Mouse (Mus musculus) hindbrain, embryonic 16.5 days (tissue): ENCODE results near the gene Itpk1. TPM values are rescaled to one million over a fixed set of nuclear protein-coding genes. Genes with fewer than 3 reads are reported as not detected.

ENCODE experiments used
- ATAC-seq: fragments of 200-750 bp; cut with Nextera tagmentation; 2 replicates; pipeline ENCODE4 v1.8.0; 2017; ENCODE audit warnings: moderate TSS enrichment, moderate library complexity
- H3K27ac ChIP-seq: fragments of 300-500 bp; sonication (generic); 2 replicates; pipeline ENCODE4 v1.5.1; 2014; ENCODE audit warnings: low read depth, mild to moderate bottlenecking, control low read depth, low read length, moderate library complexity
- H3K27me3 ChIP-seq: fragments of 300-500 bp; sonication (generic); replicated peaks from 2 replicates; pipeline ENCODE4 v1.6.1; 2014; ENCODE audit warnings: low read length; ENCODE audit not compliant: control insufficient read depth, insufficient read depth
- H3K36me3 ChIP-seq: fragments of 300-500 bp; sonication (generic); 2 replicates; pipeline ENCODE4 v1.6.1; 2014; ENCODE audit warnings: mild to moderate bottlenecking, low read length, moderate library complexity, mixed read lengths; ENCODE audit not compliant: control insufficient read depth, insufficient read depth
- H3K4me1 ChIP-seq: fragments of 300-500 bp; sonication (generic); 2 replicates; pipeline ENCODE4 v1.6.1; 2014; ENCODE audit warnings: low read depth, low read length; ENCODE audit not compliant: control insufficient read depth, insufficient read depth
- H3K4me2 ChIP-seq: fragments of 300-500 bp; sonication (generic); 2 replicates; pipeline ENCODE4 v1.6.1; 2014; ENCODE audit warnings: mild to moderate bottlenecking, low read length, control low read depth, moderate library complexity
- H3K4me3 ChIP-seq: fragments of 300-500 bp; sonication (generic); 2 replicates; pipeline ENCODE4 v1.5.1; 2014; ENCODE audit warnings: mild to moderate bottlenecking, low read length, control low read depth, moderate library complexity
- H3K9ac ChIP-seq: fragments of 300-500 bp; sonication (generic); 2 replicates; pipeline ENCODE4 v1.6.1; 2014; ENCODE audit warnings: low read depth, mild to moderate bottlenecking, control low read depth, low read length, moderate library complexity
- H3K9me3 ChIP-seq: fragments of 300-500 bp; sonication (generic); 2 replicates; pipeline ENCODE4 v1.6.1; 2014; ENCODE audit warnings: mild to moderate bottlenecking, low read length, moderate library complexity; ENCODE audit not compliant: control insufficient read depth
- WGBS: fragments of 180-500 bp; shearing (Covaris S2); extraction: QIAGEN DNeasy Blood & Tissue Kit; methylation state at CpG from one replicate; pipeline ENCODE4 v1.1.7; 2014; 5-methylcytosine and 5-hydroxymethylcytosine counted together
- polyA plus RNA-seq: library from polyadenylated mRNA; unstranded; fragments of >200 nt; fragmentation: Nextera tagmentation; extraction: Ambion mirVana; gene quantifications from 2 replicates; pipeline ENCODE4 v1.2.1, GENCODE M21; 2015

Itpk1 gene
- polyA plus RNA-seq, 1 experiment from 2014 or later: 41.2 TPM

GRCm38 (mm10) chr12:102607808-102608517, 96.8 kb downstream of the Itpk1 start:
- Histone ChIP-seq H3K9ac (no peak overlapping the region), H3K36me3 (no peaks in the 10 kb centered on the region), H3K4me2 (no peak overlapping the region), H3K4me1 (peaks cover 6% of the 10 kb centered on the region; the same call in 1 of the 2 replicates), H3K27me3 (no peaks in the 10 kb centered on the region), H3K9me3 (no peaks in the 10 kb centered on the region), H3K4me3 (no peak overlapping the region), H3K27ac (no peak overlapping the region)
- 69% methylated on average over 11 of the region's 11 CpGs for WGBS
- ATAC-seq: no peak

- Histone ChIP-seq H3K27me3 (no peaks in the 10 kb centered on the region), H3K4me3 (no peak overlapping the region), H3K36me3 (no peaks in the 10 kb centered on the region), H3K9ac (no peak overlapping the region), H3K27ac (no peak overlapping the region), H3K4me2 (no peak overlapping the region), H3K4me1 (peaks cover 10% of the 10 kb centered on the region), H3K9me3 (no peaks in the 10 kb centered on the region)
- ATAC-seq: no peak
- 99% methylated on average over 8 of the region's 8 CpGs for WGBS
Observed at GRCm38 (mm10) chr12:102607066-102607465, 97.7 kb downstream of the Itpk1 start.

DNA sequence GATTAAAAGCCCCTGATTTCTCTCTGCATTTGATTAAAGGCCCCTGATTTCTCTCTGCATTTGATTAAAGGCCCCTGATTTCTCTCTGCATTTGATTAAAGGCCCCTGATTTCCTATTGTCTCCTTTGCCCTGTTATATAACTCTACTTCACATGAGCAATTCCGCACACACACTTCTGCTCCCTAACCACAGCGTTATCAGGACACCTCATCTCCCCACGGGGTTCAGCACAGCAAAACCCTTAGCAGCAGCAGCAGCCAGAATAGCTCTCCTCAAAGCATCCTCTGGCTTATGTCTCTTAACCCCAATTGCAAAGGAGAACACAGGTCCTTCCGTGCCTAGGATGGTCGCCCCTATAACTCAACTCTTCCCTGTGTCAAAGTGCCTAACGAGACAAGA, 99.1 kb downstream of the Itpk1 start:
- Histone ChIP-seq H3K4me3 (no peak overlapping the region), H3K4me1 (peaks cover 13% of the 10 kb centered on the region), H3K27ac (no peak overlapping the region), H3K9me3 (no peaks in the 10 kb centered on the region), H3K36me3 (no peaks in the 10 kb centered on the region), H3K4me2 (no peak overlapping the region), H3K27me3 (no peaks in the 10 kb centered on the region), H3K9ac (no peak overlapping the region)
- ATAC-seq: no peak
- 91% methylated on average over 6 of the region's 6 CpGs for WGBS

DNA sequence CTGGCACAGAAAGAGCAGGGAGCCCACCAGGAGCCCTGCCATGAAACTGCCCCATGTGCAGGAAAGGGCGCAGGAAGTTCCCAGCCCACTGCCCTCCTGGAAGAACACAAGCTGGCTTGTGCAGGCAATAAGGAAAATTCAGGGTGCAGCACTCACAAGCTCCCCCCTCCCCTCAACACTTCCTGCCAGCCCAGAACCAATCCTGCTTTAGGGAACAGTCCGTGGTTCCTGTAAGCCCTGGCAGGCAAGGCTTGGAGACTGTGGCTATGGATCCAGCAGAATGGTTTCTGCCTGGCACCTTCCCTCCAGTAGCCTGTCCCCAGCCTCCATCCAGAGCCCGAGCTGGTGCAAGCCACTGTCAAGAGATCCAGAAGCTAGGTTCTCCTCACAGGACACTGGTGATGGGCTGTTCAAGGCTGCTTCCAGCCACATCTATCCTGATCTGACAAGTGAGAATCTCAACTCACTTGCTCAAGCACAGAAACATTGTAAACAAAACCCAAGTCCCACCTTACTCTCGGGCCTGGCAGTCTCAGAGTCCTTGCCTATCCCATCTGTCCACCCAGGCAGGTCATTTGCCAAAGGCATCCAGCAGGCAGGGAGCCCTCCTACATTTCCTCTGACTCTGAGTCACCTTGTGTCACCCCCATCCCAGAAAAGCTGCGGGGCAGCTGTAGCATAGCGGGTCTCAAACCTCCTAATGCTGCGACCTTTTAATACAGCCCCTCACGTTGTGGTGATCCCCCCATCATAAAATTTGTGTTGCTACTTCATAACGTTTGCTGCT, 102.3 kb downstream of the Itpk1 start:
- H3K9ac ChIP-seq: 0 out of 2 replicates have a peak overlapping the region, but pooled peaks have one; percentile 3
- no peaks in the 10 kb centered on the region for H3K27me3 ChIP-seq
- no peak for ATAC-seq
- no peaks in the 10 kb centered on the region for H3K9me3 ChIP-seq
- no peak overlapping the region for H3K27ac ChIP-seq
- WGBS: 75% methylated on average over 9 of the region's 9 CpGs
- peaks cover 15% of the 10 kb centered on the region for H3K4me1 ChIP-seq
- no peak overlapping the region for H3K4me3 ChIP-seq
- no peaks in the 10 kb centered on the region for H3K36me3 ChIP-seq
- H3K4me2 ChIP-seq: no peak overlapping the region

DNA sequence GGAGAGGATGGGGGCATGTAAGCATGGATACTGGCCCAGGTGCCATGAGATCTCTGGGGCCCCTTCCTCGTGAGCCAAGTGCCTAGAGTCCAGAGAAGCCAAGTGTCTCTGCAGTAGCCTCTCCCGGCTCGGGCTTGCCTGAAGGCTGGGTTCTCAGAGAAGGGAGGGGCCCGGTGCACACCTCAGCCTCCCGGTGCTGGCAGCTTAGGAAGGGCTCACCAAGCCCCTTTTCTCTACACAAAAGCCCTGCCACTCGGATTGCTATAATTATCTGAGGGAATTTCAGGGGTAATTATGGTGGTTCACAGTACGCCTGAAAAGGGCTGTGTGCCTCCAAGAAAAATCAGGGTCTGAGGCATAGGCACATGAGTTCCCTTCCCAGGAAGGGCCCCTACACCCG, 102.9 kb downstream of the Itpk1 start:
- ATAC-seq: no peak; the same call in 1 of the 2 replicates
- Histone ChIP-seq H3K27ac (no peak overlapping the region), H3K4me1 (peaks cover 15% of the 10 kb centered on the region), H3K27me3 (no peaks in the 10 kb centered on the region), H3K4me3 (no peak overlapping the region), H3K4me2 (no peak overlapping the region), H3K9ac (0 out of 2 replicates have a peak overlapping the region, but pooled peaks have one; percentile 3), H3K36me3 (no peaks in the 10 kb centered on the region), H3K9me3 (no peaks in the 10 kb centered on the region)
- WGBS: 32% methylated on average over 8 of the region's 8 CpGs

GRCm38 (mm10) chr12:102600345-102600744, 104.4 kb downstream of the Itpk1 start:
- Histone ChIP-seq H3K27me3 (no peaks in the 10 kb centered on the region), H3K27ac (no peak overlapping the region), H3K9me3 (no peaks in the 10 kb centered on the region), H3K4me2 (no peak overlapping the region), H3K4me3 (no peak overlapping the region), H3K4me1 (peaks cover 15% of the 10 kb centered on the region), H3K36me3 (no peaks in the 10 kb centered on the region), H3K9ac (no peak overlapping the region)
- no peak for ATAC-seq
- 56% methylated on average over 6 of the region's 6 CpGs for WGBS

- Histone ChIP-seq H3K9ac (no peak overlapping the region), H3K27ac (no peak overlapping the region), H3K4me2 (no peak overlapping the region), H3K27me3 (no peaks in the 10 kb centered on the region), H3K4me1 (peaks cover 15% of the 10 kb centered on the region), H3K9me3 (no peaks in the 10 kb centered on the region), H3K4me3 (no peak overlapping the region), H3K36me3 (no peaks in the 10 kb centered on the region)
- no peak for ATAC-seq
- WGBS: 64% methylated on average over 7 of the region's 7 CpGs
Observed at GRCm38 (mm10) chr12:102599801-102600200, 104.9 kb downstream of the Itpk1 start.

- 98% methylated on average over 3 of the region's 3 CpGs for WGBS
- no peak for ATAC-seq
- H3K36me3 ChIP-seq: no peaks in the 10 kb centered on the region
- no peaks in the 10 kb centered on the region for H3K9me3 ChIP-seq
- H3K9ac ChIP-seq: no peak overlapping the region
- H3K4me2 ChIP-seq: no peak overlapping the region
- no peak overlapping the region for H3K27ac ChIP-seq
- no peaks in the 10 kb centered on the region for H3K27me3 ChIP-seq
- no peak overlapping the region for H3K4me3 ChIP-seq
- H3K4me1 ChIP-seq: peaks cover 21% of the 10 kb centered on the region
Observed at GRCm38 (mm10) chr12:102598535-102598934, 106.2 kb downstream of the Itpk1 start.

DNA sequence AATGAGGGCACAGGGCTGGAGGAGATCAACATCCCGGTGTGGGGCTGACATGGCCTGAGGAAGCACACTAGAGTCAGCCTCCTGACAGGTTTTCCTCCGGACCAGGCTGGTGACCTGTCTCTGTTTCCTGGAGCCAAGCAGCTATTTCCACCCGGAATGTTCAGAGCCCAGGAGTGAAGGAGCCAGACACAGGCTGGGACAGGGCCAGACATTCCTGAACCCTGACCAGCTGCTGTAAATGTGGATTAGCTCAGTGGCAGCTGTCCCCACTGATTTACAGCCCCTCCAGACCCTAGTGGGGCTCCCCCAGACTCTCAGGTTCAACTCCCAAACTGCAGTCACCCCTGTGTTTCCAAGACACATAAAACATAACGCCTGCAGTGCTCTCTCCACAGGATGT, 107.3 kb downstream of the Itpk1 start:
- Histone ChIP-seq H3K4me1 (peaks cover 20% of the 10 kb centered on the region), H3K4me3 (no peak overlapping the region), H3K9me3 (no peaks in the 10 kb centered on the region), H3K27ac (no peak overlapping the region), H3K27me3 (no peaks in the 10 kb centered on the region), H3K9ac (no peak overlapping the region), H3K36me3 (no peaks in the 10 kb centered on the region), H3K4me2 (no peak overlapping the region)
- WGBS: 59% methylated on average over 4 of the region's 4 CpGs
- no peak for ATAC-seq
